Mouse (Mus musculus) skeletal muscle tissue, adult 2 months (tissue): ENCODE measurements at regions not wholly inside any gene's neighbourhood (a gene's known extent, or its start where the extent isn't known, plus 50 kb on each side); places are given as distances from the start of the nearest gene placed in this dataset.

Experiments used
- DNase-seq: peaks from one replicate; pipeline ENCODE4 v3.0.0-alpha.2; 2012; ENCODE audit warnings: low read depth, low spot score

GRCm38 (mm10) chr8:79828763-79829542 is 117.3 kb downstream of the Anapc10 start:
- DNase-seq = no peak

GRCm38 (mm10) chr8:79829543-79829890 is 117.9 kb downstream of the Anapc10 start:
- DNase-seq = no peak

GRCm38 (mm10) chr8:79829941-79830633 is 118.5 kb downstream of the Anapc10 start:
- no peak for DNase-seq

GRCm38 (mm10) chr8:79838961-79839360 is 127.3 kb downstream of the Anapc10 start:
- no peak for DNase-seq

GRCm38 (mm10) chr8:79849982-79850514 is 138.4 kb downstream of the Anapc10 start:
- no peak for DNase-seq

GRCm38 (mm10) chr8:79850519-79850918 is 138.9 kb downstream of the Anapc10 start:
- no peak for DNase-seq

- no peak for DNase-seq
These were observed 160.9 kb downstream of the Anapc10 start for GRCm38 (mm10) chr8:79872416-79873077.

- DNase-seq = peak; percentile 33
These were observed 149.8 kb downstream of the Hhip start for GRCm38 (mm10) chr8:79907971-79908370.
